Mouse (Mus musculus) embryonic facial prominence, embryonic 12.5 days (tissue): Measurements from ENCODE around the gene Zfp213. TPM values are rescaled to one million over a fixed set of nuclear protein-coding genes. Genes with fewer than 3 reads are reported as not detected.
A peak's percentile ranks its signal among the peaks of the same experiment; 100 is the strongest.

Experiments
- ATAC-seq: fragments of 200-750 bp; cut with Nextera tagmentation; 2 replicates; pipeline ENCODE4 v1.8.0; 2017; ENCODE audit not compliant: insufficient number of reproducible peaks, insufficient read depth, low FRiP score, low TSS enrichment
- H3K27ac ChIP-seq: fragments of 300-500 bp; sonication (generic); 2 replicates; pipeline ENCODE4 v1.5.1; 2016; ENCODE audit warnings: mild to moderate bottlenecking
- H3K27me3 ChIP-seq: fragments of 300-500 bp; sonication (generic); 2 replicates; pipeline ENCODE4 v1.6.1; 2016; ENCODE audit warnings: mild to moderate bottlenecking, moderate library complexity
- H3K36me3 ChIP-seq: fragments of 300-500 bp; sonication (generic); 2 replicates; pipeline ENCODE4 v1.6.1; 2016; ENCODE audit warnings: mild to moderate bottlenecking
- H3K4me1 ChIP-seq: fragments of 300-500 bp; sonication (generic); 2 replicates; pipeline ENCODE4 v1.6.1; 2016
- H3K4me2 ChIP-seq: fragments of 300-500 bp; sonication (generic); replicated peaks from 2 replicates; pipeline ENCODE4 v1.6.1; 2016; ENCODE audit warnings: mild to moderate bottlenecking, moderate library complexity
- H3K4me3 ChIP-seq: fragments of 300-500 bp; sonication (generic); 2 replicates; pipeline ENCODE4 v1.5.1; 2016; ENCODE audit warnings: mild to moderate bottlenecking
- H3K9ac ChIP-seq: fragments of 300-500 bp; sonication (generic); 2 replicates; pipeline ENCODE4 v1.6.1; 2016; ENCODE audit warnings: mild to moderate bottlenecking, moderate library complexity
- H3K9me3 ChIP-seq: fragments of 300-500 bp; sonication (generic); 2 replicates; pipeline ENCODE4 v1.6.1; 2016; ENCODE audit warnings: mild to moderate bottlenecking, moderate library complexity
- WGBS: fragments of 180-500 bp; shearing (Covaris S2); methylation state at CpG from one replicate; pipeline ENCODE4 v1.1.7; 2016; 5-methylcytosine and 5-hydroxymethylcytosine counted together
- polyA plus RNA-seq: library from polyadenylated mRNA; unstranded; fragments of >200 nt; fragmentation: Nextera tagmentation; extraction: Ambion mirVana; gene quantifications from 2 replicates; pipeline ENCODE4 v1.2.1, GENCODE M21; 2016

Gene Zfp213
- polyA plus RNA-seq: 24.3 and 26.8 TPM in 2 replicates

DNA sequence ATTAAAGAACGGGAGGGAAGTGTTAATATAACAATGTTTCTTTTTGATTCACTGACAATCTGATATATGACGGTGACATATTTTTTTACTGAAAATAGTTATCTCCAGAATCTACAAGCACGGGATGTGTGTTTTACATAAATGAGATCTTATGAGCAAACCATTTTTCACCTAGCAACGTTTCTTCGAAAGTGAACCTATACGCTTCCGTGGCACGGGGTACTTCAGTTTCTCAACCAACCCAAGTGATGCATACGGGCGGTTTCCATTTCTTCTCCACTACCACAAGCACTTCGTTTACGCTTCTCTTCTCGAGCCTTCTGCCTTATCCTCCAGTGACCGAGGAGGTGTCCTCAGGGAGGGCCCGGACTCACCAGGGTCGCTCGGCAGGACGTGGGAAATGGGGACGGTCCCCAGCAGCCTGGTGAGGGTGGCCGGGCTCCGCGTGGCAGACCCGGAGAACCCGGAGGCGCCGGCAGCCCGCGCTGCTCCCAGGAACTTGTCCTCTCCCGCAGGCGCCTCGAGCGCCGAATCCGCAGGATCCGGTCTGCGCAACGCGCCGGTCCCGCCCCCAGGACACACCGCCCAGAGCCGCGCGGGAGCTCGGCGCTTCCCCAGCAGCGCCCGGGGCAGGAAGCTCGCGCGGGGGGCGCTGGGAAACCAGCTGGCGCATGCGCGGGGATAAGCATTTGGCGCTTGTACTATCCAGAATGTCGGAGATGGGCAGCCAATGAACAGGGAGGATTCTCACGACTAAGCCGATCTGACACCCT is at the start of gene Zfp213:
TSS of gene Zfp213 (minus strand) at position 644 of the 773 bp plus-strand sequence.
- peak within 1 kb of the TSS; percentile 88 for H3K9ac ChIP-seq
- peak; percentile 93 for ATAC-seq
- H3K4me1 ChIP-seq: peaks cover 13% of the 10 kb centered on the region
- no peaks in the 10 kb centered on the region for H3K9me3 ChIP-seq
- peak within 1 kb of the TSS; percentile 72 for H3K4me3 ChIP-seq
- no peaks in the 10 kb centered on the region for H3K27me3 ChIP-seq
- peak within 1 kb of the TSS; percentile 71 for H3K4me2 ChIP-seq
- 2% methylated on average over 59 of the region's 59 CpGs for WGBS
- H3K27ac ChIP-seq: peak within 1 kb of the TSS; percentile 90
- H3K36me3 ChIP-seq: peaks cover 18% of the 10 kb centered on the region

DNA sequence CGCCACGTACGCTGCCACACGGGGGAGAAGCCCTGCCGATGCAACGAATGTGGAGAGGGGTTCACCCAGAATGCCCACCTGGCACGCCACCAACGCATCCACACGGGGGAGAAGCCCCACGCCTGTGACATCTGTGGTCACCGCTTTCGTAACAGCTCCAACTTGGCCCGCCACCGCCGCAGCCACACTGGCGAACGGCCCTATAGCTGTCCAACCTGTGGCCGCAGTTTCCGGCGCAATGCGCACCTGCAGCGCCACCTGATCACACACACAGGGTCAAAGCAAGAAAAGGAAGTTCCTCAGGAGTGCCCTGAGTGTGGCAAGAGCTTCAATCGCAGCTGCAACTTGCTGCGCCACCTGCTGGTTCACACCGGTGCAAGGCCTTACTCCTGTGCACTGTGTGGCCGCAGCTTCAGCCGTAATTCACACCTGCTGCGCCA is 46.3 kb upstream of the Zfp213 start:
- Histone ChIP-seq H3K9me3 (no peaks in the 10 kb centered on the region), H3K4me1 (no peaks in the 10 kb centered on the region), H3K9ac (no peak overlapping the region), H3K27me3 (no peaks in the 10 kb centered on the region), H3K36me3 (no peaks in the 10 kb centered on the region), H3K27ac (no peak overlapping the region), H3K4me2 (no peak overlapping the region), H3K4me3 (no peak overlapping the region)
- ATAC-seq: 0 out of 2 replicates have a peak, but pooled peaks have one; percentile 60
- 85% methylated on average over 28 of the region's 28 CpGs for WGBS

DNA sequence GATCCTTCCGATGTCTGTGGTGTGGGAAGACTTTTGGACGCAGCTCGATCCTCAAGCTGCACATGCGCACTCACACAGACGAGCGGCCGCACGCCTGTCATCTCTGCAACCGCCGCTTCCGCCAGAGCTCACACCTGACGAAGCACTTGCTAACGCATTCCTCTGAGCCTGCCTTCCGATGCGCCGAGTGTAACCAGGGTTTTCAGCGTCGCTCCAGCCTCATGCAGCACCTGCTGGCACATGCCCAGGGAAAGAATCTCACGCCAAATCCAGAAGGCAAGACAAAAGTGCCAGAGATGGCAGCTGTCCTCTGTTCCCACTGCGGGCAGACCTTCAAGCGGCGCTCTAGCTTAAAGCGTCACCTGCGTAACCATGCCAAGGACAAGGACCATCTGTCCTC is 45.6 kb upstream of the Zfp213 start:
- Histone ChIP-seq H3K4me2 (no peak overlapping the region), H3K27ac (no peak overlapping the region), H3K4me3 (no peak overlapping the region), H3K36me3 (no peaks in the 10 kb centered on the region), H3K9me3 (no peaks in the 10 kb centered on the region), H3K27me3 (no peaks in the 10 kb centered on the region), H3K4me1 (no peaks in the 10 kb centered on the region), H3K9ac (no peak overlapping the region)
- no peak for ATAC-seq
- WGBS: 94% methylated on average over 24 of the region's 24 CpGs

DNA sequence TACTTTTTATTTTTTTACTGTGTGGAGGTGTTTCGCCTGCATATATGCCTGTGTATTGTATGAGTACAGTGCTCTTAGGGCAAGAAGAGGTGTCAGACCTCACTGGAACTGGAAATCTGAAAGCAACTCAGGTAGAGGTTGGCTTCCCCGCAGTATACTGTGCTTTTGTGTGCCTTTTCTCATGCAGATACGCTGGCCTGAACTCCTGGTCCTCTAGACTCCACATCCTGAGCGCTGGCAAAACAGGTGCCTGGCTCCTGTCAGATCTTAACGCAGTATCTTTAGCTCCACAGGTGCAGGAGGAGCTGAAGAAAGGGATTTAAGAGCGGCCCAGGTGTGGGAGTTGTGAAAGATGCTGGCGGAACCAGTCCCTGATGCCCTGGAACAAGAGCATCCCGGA is 41.2 kb upstream of the Zfp213 start:
- Histone ChIP-seq H3K36me3 (no peaks in the 10 kb centered on the region), H3K4me2 (no peak overlapping the region), H3K9ac (no peak overlapping the region), H3K4me3 (no peak overlapping the region), H3K27me3 (no peaks in the 10 kb centered on the region), H3K4me1 (0 out of 2 replicates have a peak, but pooled peaks cover 8% of the 10 kb centered on the region), H3K9me3 (no peaks in the 10 kb centered on the region), H3K27ac (no peak overlapping the region)
- ATAC-seq: no peak
- 83% methylated on average over 8 of the region's 8 CpGs for WGBS

GRCm38 (mm10) chr17:23604394-23604793 is 40.4 kb upstream of the Zfp213 start:
- no peak overlapping the region for H3K4me3 ChIP-seq
- H3K4me1 ChIP-seq: 0 out of 2 replicates have a peak, but pooled peaks cover 8% of the 10 kb centered on the region
- no peaks in the 10 kb centered on the region for H3K9me3 ChIP-seq
- no peak for ATAC-seq
- no peaks in the 10 kb centered on the region for H3K36me3 ChIP-seq
- 68% methylated on average over 7 of the region's 7 CpGs for WGBS
- H3K4me2 ChIP-seq: no peak overlapping the region
- H3K9ac ChIP-seq: no peak overlapping the region
- H3K27ac ChIP-seq: no peak overlapping the region
- no peaks in the 10 kb centered on the region for H3K27me3 ChIP-seq

DNA sequence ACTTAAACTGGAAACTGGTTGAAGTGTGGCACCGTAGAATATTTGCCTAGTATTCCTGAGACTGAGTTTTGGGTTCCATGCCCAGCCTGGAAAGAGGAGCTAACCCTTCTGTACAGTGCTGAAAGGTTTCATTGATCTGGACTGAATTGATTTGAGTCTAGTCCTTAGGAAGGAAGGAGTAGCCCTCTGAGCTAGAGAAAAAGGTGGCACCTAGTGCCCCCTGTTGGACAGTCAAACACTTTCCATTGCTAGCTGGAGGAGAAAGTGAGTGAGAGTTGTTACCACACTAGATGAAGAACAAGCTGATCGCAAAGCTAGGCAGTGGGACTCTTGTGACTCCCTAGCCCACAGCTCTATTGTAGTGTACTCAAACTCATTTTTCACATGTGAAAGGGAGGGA is 39.5 kb upstream of the Zfp213 start:
- Histone ChIP-seq H3K4me1 (0 out of 2 replicates have a peak, but pooled peaks cover 8% of the 10 kb centered on the region), H3K27ac (no peak overlapping the region), H3K27me3 (no peaks in the 10 kb centered on the region), H3K4me2 (no peak overlapping the region), H3K36me3 (no peaks in the 10 kb centered on the region), H3K4me3 (no peak overlapping the region), H3K9me3 (no peaks in the 10 kb centered on the region), H3K9ac (no peak overlapping the region)
- WGBS: 67% methylated on average over 2 of the region's 2 CpGs
- no peak for ATAC-seq

- Histone ChIP-seq H3K4me2 (no peak overlapping the region), H3K36me3 (no peaks in the 10 kb centered on the region), H3K4me1 (0 out of 2 replicates have a peak, but pooled peaks cover 8% of the 10 kb centered on the region), H3K9me3 (no peaks in the 10 kb centered on the region), H3K9ac (no peak overlapping the region), H3K27me3 (no peaks in the 10 kb centered on the region), H3K4me3 (no peak overlapping the region), H3K27ac (no peak overlapping the region)
- no peak for ATAC-seq
- WGBS: 18% methylated on average over 8 of the region's 8 CpGs
Observed at GRCm38 (mm10) chr17:23603077-23603476, 39.0 kb upstream of the Zfp213 start.

DNA sequence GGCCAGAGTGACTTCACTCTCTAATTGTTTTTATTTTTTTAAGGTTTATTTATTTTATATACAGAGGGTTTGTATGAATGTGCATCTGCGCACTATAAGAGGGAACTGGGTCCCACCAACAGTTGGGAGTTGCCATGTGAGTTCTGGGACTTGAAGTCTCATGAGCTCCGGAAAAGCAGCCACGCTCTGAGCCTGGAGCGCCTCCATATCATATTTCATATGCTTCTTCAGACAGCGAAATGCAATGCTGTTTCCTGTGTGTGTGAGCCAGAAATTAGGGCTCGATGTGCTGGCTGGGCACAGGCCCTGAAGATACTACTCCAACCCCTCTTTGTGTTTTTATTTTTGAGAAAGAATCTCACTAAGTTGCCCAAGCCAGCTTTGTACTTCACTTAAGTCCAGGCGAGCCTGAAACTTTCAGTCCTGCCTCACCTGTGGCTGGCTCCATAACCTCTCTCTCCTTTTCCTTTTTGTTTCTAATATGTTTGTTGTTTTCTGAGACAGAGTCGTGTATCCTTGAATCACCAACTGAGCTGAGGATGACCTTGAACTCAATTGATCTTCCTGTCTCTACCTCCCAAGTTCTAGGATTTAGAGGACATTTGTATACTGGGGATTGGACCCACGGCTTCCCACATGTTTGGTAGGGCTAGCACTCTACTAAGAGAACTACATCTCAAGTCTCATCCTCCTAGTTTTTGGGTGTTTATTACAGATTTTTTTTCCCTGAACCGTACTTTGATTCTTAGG is 38.0 kb upstream of the Zfp213 start:
- Histone ChIP-seq H3K4me1 (0 out of 2 replicates have a peak, but pooled peaks cover 8% of the 10 kb centered on the region), H3K36me3 (no peaks in the 10 kb centered on the region), H3K4me3 (no peak overlapping the region), H3K27me3 (no peaks in the 10 kb centered on the region), H3K9me3 (no peaks in the 10 kb centered on the region), H3K27ac (no peak overlapping the region), H3K9ac (no peak overlapping the region), H3K4me2 (no peak overlapping the region)
- WGBS: 31% methylated on average over 10 of the region's 10 CpGs
- ATAC-seq: no peak

GRCm38 (mm10) chr17:23600641-23601622 is 36.9 kb upstream of the Zfp213 start, which contains the start of gene Zscan10:
Gene Zscan10 (plus strand): TSS chr17:23600856.
- 35% methylated on average over 15 of the region's 15 CpGs for WGBS
- no peaks in the 10 kb centered on the region for H3K9me3 ChIP-seq
- H3K4me2 ChIP-seq: peak within 1 kb of the TSS; percentile 67
- H3K4me1 ChIP-seq: 0 out of 2 replicates have a peak, but pooled peaks cover 8% of the 10 kb centered on the region
- no peak within 1 kb of the TSS for H3K27ac ChIP-seq
- no peak within 1 kb of the TSS for H3K9ac ChIP-seq
- H3K27me3 ChIP-seq: no peaks in the 10 kb centered on the region
- no peaks in the 10 kb centered on the region for H3K36me3 ChIP-seq
- no peak within 1 kb of the TSS for H3K4me3 ChIP-seq
- no peak for ATAC-seq

DNA sequence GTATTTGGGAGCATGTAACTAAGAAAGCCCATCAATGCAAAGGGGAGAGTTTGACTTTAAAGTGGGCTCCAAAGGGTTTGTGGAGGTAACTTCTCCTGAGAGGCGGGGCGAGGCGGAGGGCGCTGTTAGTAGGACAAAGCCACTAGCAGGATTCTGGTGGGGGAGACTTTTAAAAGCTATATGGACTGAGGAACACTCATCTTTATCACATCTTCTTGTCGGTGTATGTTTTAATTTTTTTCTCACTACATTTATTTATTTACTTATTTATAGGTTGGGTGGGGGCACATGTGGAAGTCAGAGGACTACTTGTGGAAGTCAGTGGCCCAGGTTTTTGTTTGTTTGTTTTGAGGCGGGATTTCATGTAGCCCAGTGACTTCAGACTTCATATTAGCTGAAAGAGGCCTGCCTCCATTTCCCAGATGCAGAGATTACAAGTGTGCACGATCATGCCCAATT is 35.6 kb upstream of the Zfp213 start:
- Histone ChIP-seq H3K9me3 (no peaks in the 10 kb centered on the region), H3K27ac (peak overlapping the region; percentile 90), H3K4me2 (peak overlapping the region; percentile 67), H3K27me3 (no peaks in the 10 kb centered on the region), H3K4me1 (0 out of 2 replicates have a peak, but pooled peaks cover 8% of the 10 kb centered on the region), H3K36me3 (no peaks in the 10 kb centered on the region), H3K9ac (peak overlapping the region; percentile 52), H3K4me3 (peak overlapping the region; percentile 42)
- ATAC-seq: no peak
- 36% methylated on average over 7 of the region's 7 CpGs for WGBS
